Mouse (Mus musculus) kidney, postnatal 0 days (tissue): ENCODE results near the gene Fam181a. TPM values are rescaled to one million over a fixed set of nuclear protein-coding genes. Genes with fewer than 3 reads are reported as not detected.

Source experiments
- ATAC-seq: fragments of 200-750 bp; cut with Nextera tagmentation; replicated peaks from 2 replicates; pipeline ENCODE4 v1.8.0; 2017; ENCODE audit warnings: low read depth, moderate number of reproducible peaks, moderate TSS enrichment, moderate library complexity; ENCODE audit not compliant: low FRiP score
- DNase-seq: peaks from one replicate; pipeline ENCODE4 v3.0.0-alpha.2; 2016; ENCODE audit warnings: low spot score
- H3K27ac ChIP-seq: fragments of 300-500 bp; sonication (generic); 2 replicates; pipeline ENCODE4 v1.5.1; 2014; ENCODE audit warnings: mild to moderate bottlenecking
- H3K27me3 ChIP-seq: fragments of 300-500 bp; sonication (generic); 2 replicates; pipeline ENCODE4 v1.6.1; 2014; ENCODE audit warnings: low read length, mixed read lengths; ENCODE audit not compliant: insufficient read depth
- H3K36me3 ChIP-seq: fragments of 300-500 bp; sonication (generic); 2 replicates; pipeline ENCODE4 v1.6.1; 2014; ENCODE audit warnings: low read length, mixed read lengths; ENCODE audit not compliant: insufficient read depth
- H3K4me1 ChIP-seq: fragments of 300-500 bp; sonication (generic); replicated peaks from 2 replicates; pipeline ENCODE4 v1.6.1; 2014; ENCODE audit warnings: antibody characterized with exemption, low read length, mixed read lengths; ENCODE audit not compliant: insufficient read depth
- H3K4me2 ChIP-seq: fragments of 300-500 bp; sonication (generic); 2 replicates; pipeline ENCODE4 v1.6.1; 2014; ENCODE audit warnings: mild to moderate bottlenecking, low read length, moderate library complexity, mixed read lengths
- H3K4me3 ChIP-seq: fragments of 300-500 bp; sonication (generic); replicated peaks from 2 replicates; pipeline ENCODE4 v1.5.1; 2014; ENCODE audit warnings: low read depth, low read length
- H3K9ac ChIP-seq: fragments of 300-500 bp; sonication (generic); 2 replicates; pipeline ENCODE4 v1.6.1; 2014; ENCODE audit warnings: low read depth, low read length
- H3K9me3 ChIP-seq: fragments of 300-500 bp; sonication (generic); replicated peaks from 2 replicates; pipeline ENCODE4 v1.6.1; 2016; ENCODE audit warnings: low read length, inconsistent platforms, mixed read lengths
- CTCF ChIP-seq: IDR thresholded peaks from 2 replicates; pipeline ENCODE4 v1.5.1; 2016; ENCODE audit warnings: antibody characterized with exemption, low read depth, mild to moderate bottlenecking, moderate library complexity
- WGBS: fragments of 180-500 bp; shearing (Covaris S2); extraction: QIAGEN DNeasy Blood & Tissue Kit; methylation state at CpG from one replicate; pipeline ENCODE4 v1.1.7; 2014; 5-methylcytosine and 5-hydroxymethylcytosine counted together
- polyA plus RNA-seq: library from polyadenylated mRNA; unstranded; fragments of >200 nt; fragmentation: Nextera tagmentation; extraction: Ambion mirVana; gene quantifications from 2 replicates; pipeline ENCODE4 v1.2.1, GENCODE M21; 2015

The Fam181a gene
- polyA plus RNA-seq, 1 experiment from 2014 or later, result not detected

GRCm38 (mm10) chr12:103347406-103347805 lies 36.6 kb downstream of the Fam181a start:
- Histone ChIP-seq H3K4me1 (no peaks in the 10 kb centered on the region), H3K27me3 (no peaks in the 10 kb centered on the region), H3K4me2 (no peak overlapping the region), H3K36me3 (no peaks in the 10 kb centered on the region), H3K9me3 (no peaks in the 10 kb centered on the region), H3K27ac (no peak overlapping the region), H3K9ac (no peak overlapping the region), H3K4me3 (no peak overlapping the region)
- no peak for TF ChIP-seq CTCF
- DNase-seq, result no peak
- 32% methylated on average over 5 of the region's 5 CpGs for WGBS
- no peak for ATAC-seq

- H3K9ac ChIP-seq, result no peak overlapping the region
- H3K9me3 ChIP-seq, result no peaks in the 10 kb centered on the region
- 8% methylated on average over 3 of the region's 3 CpGs for WGBS
- ATAC-seq, result peak; percentile 57; the same call in 1 of the 2 replicates
- DNase-seq, result peak; percentile 81
- H3K27me3 ChIP-seq, result no peaks in the 10 kb centered on the region
- peak; percentile 94 for TF ChIP-seq CTCF
- H3K4me1 ChIP-seq, result no peaks in the 10 kb centered on the region
- no peak overlapping the region for H3K4me2 ChIP-seq
- H3K36me3 ChIP-seq, result no peaks in the 10 kb centered on the region
- H3K4me3 ChIP-seq, result no peak overlapping the region
- no peak overlapping the region for H3K27ac ChIP-seq
These were observed 37.7 kb downstream of the Fam181a start for GRCm38 (mm10) chr12:103348506-103348905.

GRCm38 (mm10) chr12:103352735-103353134 lies 42.0 kb downstream of the Fam181a start:
- DNase-seq (no peak), ATAC-seq (no peak)
- 86% methylated on average over 6 of the region's 6 CpGs for WGBS
- H3K36me3 ChIP-seq, result no peaks in the 10 kb centered on the region
- no peak overlapping the region for H3K27ac ChIP-seq
- H3K4me1 ChIP-seq, result no peaks in the 10 kb centered on the region
- no peak overlapping the region for H3K4me2 ChIP-seq
- H3K4me3 ChIP-seq, result no peak overlapping the region
- no peaks in the 10 kb centered on the region for H3K9me3 ChIP-seq
- no peak for TF ChIP-seq CTCF
- no peaks in the 10 kb centered on the region for H3K27me3 ChIP-seq
- H3K9ac ChIP-seq, result no peak overlapping the region

- H3K27me3 ChIP-seq, result no peaks in the 10 kb centered on the region
- ATAC-seq (peak; percentile 48; the same call in 1 of the 2 replicates), DNase-seq (peak; percentile 49)
- H3K4me1 ChIP-seq, result no peaks in the 10 kb centered on the region
- no peak overlapping the region for H3K27ac ChIP-seq
- no peaks in the 10 kb centered on the region for H3K36me3 ChIP-seq
- H3K4me3 ChIP-seq, result no peak overlapping the region
- TF ChIP-seq CTCF, result peak; percentile 61
- 19% methylated on average over 5 of the region's 5 CpGs for WGBS
- no peaks in the 10 kb centered on the region for H3K9me3 ChIP-seq
- no peak overlapping the region for H3K9ac ChIP-seq
- no peak overlapping the region for H3K4me2 ChIP-seq
These were observed 42.8 kb downstream of the Fam181a start for GRCm38 (mm10) chr12:103353538-103353937.

GRCm38 (mm10) chr12:103355746-103356414 lies 45.1 kb downstream of the Fam181a start, which contains the start of gene Asb2:
Asb2 (minus strand) TSS chr12:103356001.
- Histone ChIP-seq H3K4me1 (no peaks in the 10 kb centered on the region), H3K4me2 (no peak within 1 kb of the TSS), H3K36me3 (no peaks in the 10 kb centered on the region), H3K9ac (no peak within 1 kb of the TSS), H3K4me3 (no peak within 1 kb of the TSS), H3K27me3 (no peaks in the 10 kb centered on the region), H3K27ac (no peak within 1 kb of the TSS), H3K9me3 (no peaks in the 10 kb centered on the region)
- no peak for ATAC-seq
- DNase-seq, result peak; percentile 35
- 39% methylated on average over 14 of the region's 14 CpGs for WGBS
- TF ChIP-seq CTCF, result no peak

GRCm38 (mm10) chr12:103356415-103356748 lies 45.6 kb downstream of the Fam181a start:
- Histone ChIP-seq H3K9ac (no peak overlapping the region), H3K27ac (no peak overlapping the region), H3K4me3 (no peak overlapping the region), H3K4me1 (no peaks in the 10 kb centered on the region), H3K9me3 (no peaks in the 10 kb centered on the region), H3K4me2 (no peak overlapping the region), H3K27me3 (no peaks in the 10 kb centered on the region), H3K36me3 (no peaks in the 10 kb centered on the region)
- WGBS, result 87% methylated on average over 4 of the region's 4 CpGs
- ATAC-seq (no peak), DNase-seq (no peak)
- TF ChIP-seq CTCF, result no peak

- ATAC-seq (no peak), DNase-seq (no peak)
- WGBS, result 64% methylated on average over 8 of the region's 8 CpGs
- Histone ChIP-seq H3K4me2 (no peak overlapping the region), H3K9me3 (no peaks in the 10 kb centered on the region), H3K4me3 (no peak overlapping the region), H3K36me3 (no peaks in the 10 kb centered on the region), H3K4me1 (no peaks in the 10 kb centered on the region), H3K9ac (no peak overlapping the region), H3K27me3 (no peaks in the 10 kb centered on the region), H3K27ac (no peak overlapping the region)
- TF ChIP-seq CTCF, result no peak
These were observed 47.4 kb downstream of the Fam181a start for GRCm38 (mm10) chr12:103358216-103358615.
